Mouse (Mus musculus) CD4-positive naive resting alpha-beta T cell, adult 76 days (primary cell): ENCODE data around the gene Pqlc2. TPM values are rescaled to one million over a fixed set of nuclear protein-coding genes. Genes with fewer than 3 reads are reported as not detected.

Experiments used
- total RNA-seq: library from RNA; stranded (reverse); gene quantifications from one replicate; pipeline ENCODE4 v1.2.4, GENCODE M21; 2023

Pqlc2 gene
- 6.3 TPM for total RNA-seq

GRCm38 (mm10) chr4:139310171-139310898, at the start of gene Pqlc2, which contains the start of gene Akr7a5:
TSS of gene Pqlc2 (minus strand) at chr4:139310708.
TSS of gene Akr7a5 (plus strand) at chr4:139310744.

DNA sequence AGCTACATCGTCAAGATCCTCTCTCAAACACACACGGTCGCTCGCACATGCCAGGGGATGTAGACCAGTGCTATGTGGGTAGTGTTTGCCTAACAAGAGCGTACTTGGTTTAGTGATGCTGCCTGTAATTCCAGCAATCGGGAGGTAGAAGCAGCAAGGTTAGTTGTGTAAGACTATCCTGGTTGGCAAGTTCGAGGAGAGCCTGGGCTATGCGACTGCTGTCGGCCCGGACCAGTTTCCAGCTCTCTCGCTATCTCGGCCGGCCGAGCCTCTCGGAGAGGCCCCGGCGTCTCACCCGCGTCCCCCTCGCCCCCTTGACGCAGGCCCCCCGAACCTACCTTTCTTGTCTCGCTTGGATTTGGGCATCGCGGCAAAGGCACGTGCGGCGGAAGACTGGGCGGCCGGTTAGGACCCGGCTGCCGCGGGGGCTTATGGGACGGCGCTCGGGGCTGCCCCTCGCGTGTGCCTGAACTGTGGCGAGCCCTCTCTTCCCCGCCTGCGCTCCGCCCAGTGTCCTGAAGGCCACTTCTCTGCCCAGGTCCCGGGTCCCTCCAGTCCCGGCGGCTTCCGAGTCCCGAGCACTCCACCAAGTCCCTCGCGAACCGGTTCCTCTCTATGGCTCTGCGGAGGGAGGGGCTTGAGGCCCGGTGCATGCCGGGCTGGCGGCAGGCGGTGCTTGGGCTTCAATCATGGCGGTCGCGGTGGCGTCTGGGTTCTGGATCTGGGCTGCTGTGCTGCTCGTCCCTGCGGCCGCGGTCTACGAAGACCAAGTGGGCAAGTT, 41.6 kb upstream of the Pqlc2 start, which contains the start of the genes Mrto4, Emc1 and Ubr4:
TSS of gene Mrto4 (minus strand) at position 646 of the 781 bp plus-strand sequence.
TSS of gene Emc1 (plus strand) at position 657 of the 781 bp plus-strand sequence.
TSS of gene Ubr4 (plus strand) at position 679 of the 781 bp plus-strand sequence.

Other genes starting within 250 kb of the Pqlc2 start
- gene Htr6, start 235.1 kb downstream of the Pqlc2 start, total RNA-seq = not detected
- 0.41 TPM for gene Nbl1, start 217.7 kb downstream of the Pqlc2 start, total RNA-seq
- gene Minos1, start 179.6 kb downstream of the Pqlc2 start, total RNA-seq = 95.6 TPM
- 347 TPM for gene Capzb, start 117.8 kb downstream of the Pqlc2 start, total RNA-seq
- 13.0 TPM for gene Akr7a5, start within 50 bp of the Pqlc2 start, total RNA-seq
- 120 TPM for gene Mrto4, start 41.9 kb upstream of the Pqlc2 start, total RNA-seq
- gene Emc1, start 41.9 kb upstream of the Pqlc2 start, total RNA-seq = 37.9 TPM
- gene Ubr4, start 41.9 kb upstream of the Pqlc2 start, total RNA-seq = 253 TPM
- 15.1 TPM for gene Iffo2, start 219.8 kb upstream of the Pqlc2 start, total RNA-seq